Mouse (Mus musculus) limb, embryonic 11.5 days (tissue): ENCODE measurements around the gene Med12. TPM values are rescaled to one million over a fixed set of nuclear protein-coding genes. Genes with fewer than 3 reads are reported as not detected.
A peak's percentile ranks its signal among the peaks of the same experiment; 100 is the strongest.

ENCODE experiments used
- ATAC-seq: fragments of 200-750 bp; cut with Nextera tagmentation; 2 replicates; pipeline ENCODE4 v1.8.0; 2017; ENCODE audit warnings: low read depth; ENCODE audit not compliant: insufficient number of reproducible peaks, low FRiP score, low TSS enrichment
- DNase-seq: peaks from one replicate; pipeline ENCODE4 v3.0.0-alpha.2; 2015; ENCODE audit warnings: low spot score
- H3K27ac ChIP-seq: fragments of 300-500 bp; sonication (generic); replicated peaks from 2 replicates; pipeline ENCODE4 v1.5.1; 2014; ENCODE audit warnings: low read depth, mild to moderate bottlenecking, low read length
- H3K27me3 ChIP-seq: fragments of 300-500 bp; sonication (generic); 2 replicates; pipeline ENCODE4 v1.6.1; 2014; ENCODE audit warnings: mild to moderate bottlenecking, low read length, mixed read lengths; ENCODE audit not compliant: control insufficient read depth, insufficient read depth
- H3K36me3 ChIP-seq: fragments of 300-500 bp; sonication (generic); 2 replicates; pipeline ENCODE4 v1.6.1; 2014; ENCODE audit warnings: mild to moderate bottlenecking, low read length, moderate library complexity, mixed read lengths; ENCODE audit not compliant: control insufficient read depth, insufficient read depth
- H3K4me1 ChIP-seq: fragments of 300-500 bp; sonication (generic); 2 replicates; pipeline ENCODE4 v1.6.1; 2014; ENCODE audit warnings: low read length, mixed read lengths; ENCODE audit not compliant: control insufficient read depth, insufficient read depth
- H3K4me2 ChIP-seq: fragments of 300-500 bp; sonication (generic); 2 replicates; pipeline ENCODE4 v1.6.1; 2014; ENCODE audit warnings: low read depth, mild to moderate bottlenecking, moderate library complexity; ENCODE audit not compliant: severe bottlenecking
- H3K4me3 ChIP-seq: fragments of 300-500 bp; sonication (generic); 2 replicates; pipeline ENCODE4 v1.5.1; 2014; ENCODE audit warnings: low read depth, low read length
- H3K9ac ChIP-seq: fragments of 300-500 bp; sonication (generic); 2 replicates; pipeline ENCODE4 v1.6.1; 2014; ENCODE audit warnings: mild to moderate bottlenecking, low read length
- H3K9me3 ChIP-seq: fragments of 300-500 bp; sonication (generic); 2 replicates; pipeline ENCODE4 v1.6.1; 2016; ENCODE audit warnings: low read length; ENCODE audit not compliant: control insufficient read depth
- WGBS: fragments of 180-500 bp; shearing (Covaris S2); extraction: QIAGEN DNeasy Blood & Tissue Kit; methylation state at CpG from one replicate; pipeline ENCODE4 v1.1.7; 2014; 5-methylcytosine and 5-hydroxymethylcytosine counted together
- polyA plus RNA-seq: library from polyadenylated mRNA; unstranded; fragments of >200 nt; fragmentation: Nextera tagmentation; extraction: Ambion mirVana; gene quantifications from 2 replicates; pipeline ENCODE4 v1.2.1, GENCODE M21; 2014

The Med12 gene
- polyA plus RNA-seq, 1 experiment from 2014 or later = 57.6 TPM

DNA sequence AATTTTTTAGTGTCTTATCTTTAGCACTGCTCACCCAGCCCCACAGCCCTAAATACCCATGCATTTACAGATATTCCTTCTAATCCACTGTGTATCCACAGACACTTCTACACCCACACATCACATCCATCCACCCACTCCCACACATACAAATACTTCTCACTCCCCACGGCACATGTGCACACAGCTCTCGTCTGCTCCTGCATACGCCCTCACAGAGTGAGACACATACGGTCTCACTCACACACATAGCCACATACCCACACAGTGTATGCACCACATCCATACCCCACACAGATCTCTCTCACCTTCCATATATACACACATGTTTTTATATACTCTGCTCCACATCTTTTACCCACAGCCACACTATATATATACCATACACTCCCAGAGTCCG, 35.5 kb downstream of the Med12 start:
- WGBS = 89% methylated on average over 5 of the region's 5 CpGs
- Histone ChIP-seq H3K36me3 (no peaks in the 10 kb centered on the region), H3K27ac (no peak overlapping the region), H3K4me1 (no peaks in the 10 kb centered on the region), H3K4me2 (no peak overlapping the region), H3K4me3 (no peak overlapping the region), H3K9ac (no peak overlapping the region), H3K27me3 (0 out of 2 replicates have a peak, but pooled peaks cover 5% of the 10 kb centered on the region), H3K9me3 (no peaks in the 10 kb centered on the region)
- no peak for DNase-seq
- ATAC-seq = no peak

DNA sequence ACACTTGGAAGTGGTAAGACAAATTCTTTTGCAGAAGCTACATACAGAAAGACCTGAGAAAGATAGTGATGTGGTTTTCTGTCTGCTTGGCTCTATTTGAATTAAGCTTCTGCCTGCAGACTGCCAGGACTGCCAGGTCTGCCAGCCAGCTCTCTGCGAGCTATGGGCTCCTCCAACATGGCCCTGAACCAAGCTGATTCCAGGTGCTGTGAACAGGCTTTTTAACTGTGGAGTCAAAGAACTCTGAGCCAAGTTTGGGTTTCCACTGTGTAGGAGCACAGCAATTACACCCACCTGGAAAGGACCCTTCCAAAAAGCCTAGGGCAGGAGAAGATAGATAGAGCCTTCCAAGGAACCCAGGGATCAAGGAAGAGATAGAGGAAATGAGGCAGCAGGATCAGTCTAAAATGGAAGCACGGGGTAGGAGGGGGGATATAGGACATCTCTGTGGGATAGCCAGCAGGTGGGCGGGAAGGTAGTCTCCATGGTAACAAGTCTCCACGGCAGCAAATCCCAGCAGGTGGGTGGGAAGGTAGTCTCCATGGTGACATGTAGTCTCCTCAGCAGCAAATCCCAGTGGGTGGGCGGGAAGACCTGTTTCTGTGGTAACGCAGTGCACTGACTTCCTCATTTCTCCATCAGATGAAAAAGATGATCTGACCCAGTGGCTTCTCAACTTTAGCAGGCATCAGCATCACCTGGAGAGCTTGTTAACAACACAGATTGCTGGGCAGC, 40.0 kb downstream of the Med12 start:
- WGBS = 60% methylated on average over 6 of the region's 6 CpGs
- Histone ChIP-seq H3K9ac (no peak overlapping the region), H3K27ac (no peak overlapping the region), H3K27me3 (0 out of 2 replicates have a peak, but pooled peaks cover 12% of the 10 kb centered on the region), H3K4me2 (no peak overlapping the region), H3K36me3 (no peaks in the 10 kb centered on the region), H3K4me3 (no peak overlapping the region), H3K4me1 (no peaks in the 10 kb centered on the region), H3K9me3 (no peaks in the 10 kb centered on the region)
- ATAC-seq (no peak), DNase-seq (no peak)

DNA sequence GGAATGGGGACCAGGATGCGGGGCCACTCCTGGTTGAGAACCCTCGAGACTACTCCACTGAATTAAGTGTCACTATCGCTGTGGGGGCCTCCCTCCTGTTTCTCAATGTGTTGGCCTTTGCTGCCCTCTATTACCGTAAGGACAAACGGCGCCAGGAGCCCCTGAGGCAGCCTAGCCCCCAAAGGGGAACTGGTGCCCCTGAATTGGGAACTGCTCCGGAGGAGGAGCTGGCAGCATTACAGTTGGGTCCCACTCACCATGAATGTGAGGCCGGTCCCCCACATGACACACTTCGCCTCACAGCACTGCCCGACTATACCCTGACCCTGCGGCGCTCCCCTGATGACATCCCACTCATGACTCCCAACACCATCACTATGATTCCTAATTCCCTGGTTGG, 45.9 kb downstream of the Med12 start:
- Histone ChIP-seq H3K36me3 (no peaks in the 10 kb centered on the region), H3K4me1 (no peaks in the 10 kb centered on the region), H3K27me3 (0 out of 2 replicates have a peak, but pooled peaks cover 8% of the 10 kb centered on the region), H3K9ac (no peak overlapping the region), H3K4me3 (no peak overlapping the region), H3K4me2 (no peak overlapping the region), H3K27ac (no peak overlapping the region), H3K9me3 (no peaks in the 10 kb centered on the region)
- ATAC-seq (no peak), DNase-seq (no peak)
- WGBS = 94% methylated on average over 12 of the region's 12 CpGs

DNA sequence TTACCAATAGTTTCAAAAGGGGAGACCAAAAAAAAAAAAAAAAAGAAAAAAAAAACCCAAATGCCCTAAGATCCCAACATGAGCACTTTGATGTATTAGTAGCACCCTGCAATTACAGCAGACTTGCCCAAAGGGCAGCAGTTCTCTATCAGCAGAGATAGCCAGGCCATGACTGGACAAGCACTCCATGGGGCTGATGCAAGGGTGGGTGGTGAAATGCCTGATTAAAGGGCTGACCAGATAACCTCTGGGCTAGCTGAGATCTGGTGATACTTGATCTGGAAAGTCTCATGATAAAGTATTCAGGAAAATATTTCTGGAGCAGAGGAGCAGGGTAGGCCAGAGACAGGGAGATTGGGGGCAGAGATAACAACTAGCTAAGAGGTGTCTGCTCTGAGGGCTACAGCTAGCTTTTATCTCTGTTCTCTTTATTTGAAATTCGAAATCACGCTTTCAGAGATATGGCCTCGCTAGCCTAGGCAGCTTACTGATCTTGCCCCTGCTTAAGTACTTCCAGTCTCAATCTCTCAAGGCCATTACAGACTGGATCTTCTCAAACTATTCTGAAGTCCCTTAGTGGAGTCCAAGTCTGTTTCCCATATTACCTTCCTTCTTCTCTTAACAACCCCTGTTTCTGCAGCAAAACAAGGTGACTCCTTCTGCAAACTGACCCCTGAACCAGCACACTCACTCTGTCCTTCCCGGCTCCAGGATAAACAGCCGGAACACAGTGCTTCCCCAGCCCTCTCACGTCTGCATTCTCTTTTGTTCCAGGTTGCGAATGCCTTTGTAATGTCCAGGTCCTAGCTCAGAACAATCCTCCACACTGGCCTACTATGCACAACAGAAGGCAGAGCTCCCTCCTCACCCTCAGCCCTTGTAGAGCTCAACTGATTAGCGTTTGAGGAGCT, 52.4 kb downstream of the Med12 start:
- H3K9me3 ChIP-seq = no peaks in the 10 kb centered on the region
- no peaks in the 10 kb centered on the region for H3K27me3 ChIP-seq
- ATAC-seq (no peak), DNase-seq (no peak)
- H3K4me2 ChIP-seq = no peak overlapping the region
- 67% methylated on average over 8 of the region's 8 CpGs for whole genome bisulfite sequencing
- H3K4me3 ChIP-seq = no peak overlapping the region
- no peaks in the 10 kb centered on the region for H3K4me1 ChIP-seq
- no peak overlapping the region for H3K9ac ChIP-seq
- no peaks in the 10 kb centered on the region for H3K36me3 ChIP-seq
- H3K27ac ChIP-seq = no peak overlapping the region

DNA sequence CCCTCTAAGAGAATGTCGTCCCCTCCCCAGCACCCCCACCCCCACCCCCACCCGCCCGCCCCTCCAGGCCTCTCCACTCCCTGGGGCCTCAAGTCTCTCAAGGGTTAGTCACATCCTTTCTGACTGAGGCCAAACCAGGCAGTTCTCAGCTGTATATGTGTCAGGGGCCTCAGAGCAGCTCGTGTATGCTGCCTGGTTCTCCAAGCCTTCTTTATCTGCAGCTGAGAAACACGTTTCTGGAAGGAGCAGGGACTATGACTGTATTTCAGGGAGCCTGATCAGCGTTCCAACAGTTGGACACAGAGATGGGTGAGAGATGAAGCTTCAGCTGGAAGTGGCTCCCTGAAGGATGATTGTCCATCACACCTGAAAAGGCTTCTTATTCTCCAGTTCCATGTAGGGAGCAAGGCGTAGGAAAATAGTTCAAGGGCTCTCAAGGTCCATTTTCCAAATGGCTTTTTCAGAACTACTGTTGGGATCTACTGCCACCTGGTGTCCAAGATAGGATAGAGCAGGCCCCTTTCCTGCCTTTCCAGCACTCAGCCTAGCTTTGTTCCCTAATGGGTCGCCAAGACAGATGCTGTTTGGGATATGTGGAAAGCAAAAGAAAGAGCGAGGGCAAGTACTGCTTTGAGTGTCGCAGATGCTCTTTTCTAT, 55.7 kb downstream of the Med12 start:
- peak; percentile 74 for DNase-seq
- Histone ChIP-seq H3K27ac (no peak overlapping the region), H3K27me3 (0 out of 2 replicates have a peak, but pooled peaks cover 2% of the 10 kb centered on the region), H3K4me2 (no peak overlapping the region), H3K9me3 (no peaks in the 10 kb centered on the region), H3K36me3 (no peaks in the 10 kb centered on the region), H3K9ac (no peak overlapping the region), H3K4me1 (no peaks in the 10 kb centered on the region), H3K4me3 (no peak overlapping the region)
- ATAC-seq = no peak
- 37% methylated on average over 10 of the region's 10 CpGs for WGBS

DNA sequence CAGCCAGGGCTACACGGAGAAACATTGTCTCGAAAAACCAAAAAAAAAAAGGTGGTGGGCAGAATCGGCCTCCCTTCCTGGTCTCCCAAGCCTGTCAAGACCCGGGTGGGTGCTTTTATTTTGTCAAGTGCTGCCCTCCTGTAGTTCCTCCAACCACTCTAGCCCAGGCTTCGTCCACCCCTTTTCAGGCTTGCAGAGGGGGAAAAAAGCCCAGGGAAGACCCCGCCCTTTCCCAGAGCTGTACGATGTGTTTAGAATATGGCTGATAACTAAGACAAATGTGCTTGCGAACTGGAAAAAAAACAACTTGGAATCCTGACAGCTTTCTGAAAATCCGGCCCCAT, 58.2 kb downstream of the Med12 start:
- H3K9me3 ChIP-seq = no peaks in the 10 kb centered on the region
- H3K4me3 ChIP-seq = peak overlapping the region; percentile 17; the same call in 1 of the 2 replicates
- DNase-seq (no peak), ATAC-seq (peak; percentile 31; the same call in 1 of the 2 replicates)
- peak overlapping the region; percentile 68; the same call in 1 of the 2 replicates for H3K27ac ChIP-seq
- 42% methylated on average over 9 of the region's 9 CpGs for WGBS
- 0 out of 2 replicates have a peak, but pooled peaks cover 2% of the 10 kb centered on the region for H3K27me3 ChIP-seq
- no peaks in the 10 kb centered on the region for H3K36me3 ChIP-seq
- peak overlapping the region; percentile 28 for H3K4me2 ChIP-seq
- peak overlapping the region; percentile 30; the same call in 1 of the 2 replicates for H3K9ac ChIP-seq
- H3K4me1 ChIP-seq = no peaks in the 10 kb centered on the region

DNA sequence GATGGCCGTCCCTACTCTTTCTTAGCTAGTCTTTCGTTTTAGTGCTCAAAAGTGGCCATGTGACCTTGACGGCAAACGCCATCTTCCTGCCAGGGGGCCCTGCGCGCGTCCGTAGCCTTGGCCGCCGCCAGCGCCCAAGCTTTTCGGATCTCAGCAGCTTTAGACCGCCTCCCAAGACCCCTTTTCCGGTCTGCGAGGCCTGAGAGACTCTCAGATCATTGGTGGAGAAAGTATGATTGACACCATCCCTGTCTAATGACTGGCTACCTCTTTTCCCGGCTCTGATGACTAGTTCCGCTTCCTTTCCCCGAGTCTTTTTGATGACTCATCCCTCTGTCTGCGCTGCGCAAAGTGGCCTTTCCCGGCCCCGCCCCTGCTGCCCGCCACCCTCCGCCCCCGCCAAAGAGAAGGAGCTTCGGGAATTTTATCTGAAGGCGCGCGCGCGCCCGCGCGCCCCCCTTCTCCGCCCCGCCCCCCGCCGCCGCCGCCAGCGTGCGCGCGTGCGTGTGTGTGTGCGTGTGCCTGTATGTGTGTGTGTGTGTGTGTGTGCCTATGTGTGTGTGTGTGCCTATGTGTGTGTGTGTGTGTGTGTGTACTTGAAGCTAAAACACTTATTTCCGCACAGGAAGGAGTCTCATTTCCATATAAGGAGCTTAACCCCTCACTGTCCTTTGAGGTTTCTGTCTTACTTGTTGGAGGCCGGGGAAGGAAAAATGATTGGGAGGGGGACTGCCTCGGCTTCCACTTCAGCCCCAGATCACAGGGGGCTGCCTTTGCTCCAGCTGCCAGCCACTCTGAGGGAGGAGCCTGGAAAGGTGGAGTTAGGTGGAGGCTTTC, 58.8 kb downstream of the Med12 start:
- H3K4me1 ChIP-seq = no peaks in the 10 kb centered on the region
- ATAC-seq = peak; percentile 96
- H3K36me3 ChIP-seq = no peaks in the 10 kb centered on the region
- H3K4me3 ChIP-seq = peak overlapping the region; percentile 31
- H3K27ac ChIP-seq = peak overlapping the region; percentile 68; the same call in 1 of the 2 replicates
- WGBS = 20% methylated on average over 31 of the region's 49 CpGs
- peak; percentile 82 for DNase-seq
- H3K9ac ChIP-seq = peak overlapping the region; percentile 30
- no peaks in the 10 kb centered on the region for H3K9me3 ChIP-seq
- H3K4me2 ChIP-seq = peak overlapping the region; percentile 41
- 0 out of 2 replicates have a peak, but pooled peaks cover 2% of the 10 kb centered on the region for H3K27me3 ChIP-seq
